Mouse (Mus musculus) heart, postnatal 14 days (tissue): ENCODE data around the gene Wipf1. TPM values are rescaled to one million over a fixed set of nuclear protein-coding genes. Genes with fewer than 3 reads are reported as not detected.
"Not testable (repeated sequence)": the region's sequence is repeated elsewhere in the genome, so short reads cannot be mapped to it uniquely, and the experiment has no call there.

ENCODE experiments used
- DNase-seq, 2 experiments: peaks; one replicate each; pipeline ENCODE4 v3.0.0; 2021 to 2022
- intact Hi-C: fragments of 180-260 bp; cut with DNase I; formaldehyde crosslinking; loops from one replicate; pipeline ENCODE4 v1.15.1; 2025
- long read RNA-seq, 2 experiments: library from polyadenylated mRNA; stranded (forward); transcript quantifications; one replicate each; pipeline ENCODE4 v2.0.0; 2021
- total RNA-seq, 2 experiments: library from RNA; stranded (reverse); gene quantifications; 2 replicates each; pipeline ENCODE4 v1.2.3; 2021

Wipf1 gene
- total RNA-seq: 10 to 100 TPM; 18.8 to 19.4 TPM
- long read RNA-seq, experiment 1, full-length matches to known transcripts: 6 of 11 reads
- long read RNA-seq, experiment 1, partial matches to known transcripts: 4 of 11 reads
- long read RNA-seq, experiment 1, other reads (novel, unspliced or antisense): 1 of 11 reads
- long read RNA-seq, experiment 2, full-length matches to known transcripts: 10 of 16 reads
- long read RNA-seq, experiment 2, partial matches to known transcripts: 5 of 16 reads
- long read RNA-seq, experiment 2, other reads (novel, unspliced or antisense): 1 of 16 reads

DNA sequence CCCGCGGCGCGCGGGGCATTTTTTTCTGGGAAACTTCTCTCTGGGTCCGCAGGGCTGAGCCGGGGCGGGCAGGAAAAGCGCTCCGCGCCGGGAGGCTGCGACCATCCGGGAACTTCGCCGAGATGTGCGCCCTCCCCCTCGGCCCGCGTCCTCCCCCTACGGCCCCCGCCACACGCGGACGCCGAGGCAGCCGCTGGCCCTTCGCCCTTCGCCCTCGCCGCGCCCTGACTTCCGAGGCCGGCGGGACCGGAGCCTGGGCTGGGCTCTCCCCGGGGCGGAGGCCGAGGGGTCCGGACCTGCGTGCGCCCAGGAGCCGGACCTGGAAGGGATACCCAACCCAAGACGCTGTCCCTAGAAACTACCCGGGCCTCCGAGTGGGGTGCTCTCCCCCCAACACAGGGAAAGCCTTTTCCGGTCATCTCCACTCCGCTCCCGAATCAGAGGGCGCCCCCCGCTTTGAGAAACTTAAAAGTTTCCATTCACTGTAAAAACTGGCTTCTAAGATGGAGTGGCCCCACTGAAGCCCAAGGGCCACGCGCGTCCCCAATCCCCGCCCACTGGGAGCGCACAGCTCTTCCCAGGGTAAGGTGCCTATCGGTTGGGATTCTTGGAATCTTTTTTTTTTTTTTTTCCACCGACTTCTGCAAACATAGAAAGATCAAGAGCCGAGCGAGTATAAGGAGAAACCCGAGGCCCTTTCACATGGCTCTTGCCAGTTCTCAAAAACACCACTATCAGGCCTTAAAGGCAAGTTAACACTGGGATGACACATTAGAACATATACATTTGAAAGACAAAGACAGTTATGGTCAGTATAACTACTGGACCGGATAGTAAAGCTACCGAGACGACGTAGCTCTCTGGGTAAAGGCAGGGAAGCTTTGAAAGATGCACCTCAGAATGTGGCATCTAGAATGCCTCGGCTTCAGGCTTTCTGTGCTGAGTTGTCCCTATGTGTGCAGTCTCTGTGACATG lies at the start of gene Wipf1:
Wipf1 (minus strand) TSS at position 379 of the 975 bp plus-strand sequence.
- DNase-seq: peak; percentile 91
- intact Hi-C loops: loop anchor here (2.0 to 5.0 kb wide), 3 partner anchors 35 to 87 kb away; no protein-coding TSS in a partner anchor

DNA sequence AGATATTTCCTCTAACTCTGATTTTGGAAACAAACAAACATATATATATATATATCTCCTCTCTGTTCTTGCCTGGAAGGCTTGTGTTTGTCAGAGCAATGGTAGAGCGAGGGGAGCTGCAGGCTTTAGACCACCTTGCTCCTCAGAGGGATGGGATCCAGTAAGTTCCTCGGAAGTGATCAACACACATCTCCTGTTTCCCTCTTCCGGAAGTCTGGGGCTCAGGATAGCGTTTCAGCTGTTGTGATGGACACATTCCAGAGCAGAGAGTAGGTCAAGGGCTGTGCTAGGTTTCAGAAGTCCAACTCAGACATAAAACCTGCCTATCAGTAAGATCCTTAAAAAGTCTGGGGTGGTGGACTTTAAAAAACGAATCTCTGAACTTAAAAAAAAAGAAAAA lies 49.6 kb upstream of the Wipf1 start:
- intact Hi-C loops: loop anchor here (10.0 kb wide), 1 partner anchor 416 kb away; no protein-coding TSS in a partner anchor
- DNase-seq: no peak

DNA sequence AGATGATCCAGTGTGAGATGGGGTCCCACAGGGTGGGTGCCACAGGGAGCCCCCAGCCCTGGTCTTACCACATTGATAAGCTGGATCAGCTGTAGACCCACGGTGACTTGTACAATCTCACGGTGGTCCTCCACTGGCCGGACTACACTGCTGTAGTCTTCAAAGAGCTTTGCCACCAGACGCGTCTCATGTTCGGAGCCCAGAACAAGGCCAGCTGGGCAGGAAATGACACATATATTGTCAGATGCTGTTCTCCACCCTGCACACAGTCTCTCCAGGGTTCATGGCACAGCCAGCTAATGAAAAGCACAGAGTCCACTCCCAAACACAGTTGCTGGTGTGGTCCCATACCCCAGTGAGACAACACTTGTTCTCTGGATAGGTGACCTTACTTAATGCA lies 44.9 kb upstream of the Wipf1 start:
- DNase-seq: no peak
- intact Hi-C loops: loop anchor here (5.0 to 10.0 kb wide), 2 partner anchors 420 to 1088 kb away; no protein-coding TSS in a partner anchor

DNA sequence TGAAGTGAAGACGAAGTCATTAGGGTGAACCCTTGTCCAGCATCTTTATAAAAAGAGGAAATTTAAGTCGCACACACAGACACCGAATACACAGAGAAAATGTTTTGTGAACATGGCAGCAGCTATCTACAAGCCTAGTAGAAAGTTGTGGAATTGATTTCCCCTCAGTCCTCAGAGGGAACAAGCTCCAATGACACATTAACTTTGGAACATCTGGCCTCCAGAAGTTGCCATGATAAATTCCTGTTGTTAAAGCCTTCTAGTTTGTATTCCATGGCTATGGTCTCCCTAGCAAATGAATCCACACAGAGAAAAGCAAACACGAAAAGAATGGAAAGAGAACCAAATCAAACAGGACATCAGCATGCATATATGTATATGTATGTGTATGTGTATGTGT lies 44.0 kb upstream of the Wipf1 start:
- DNase-seq: no peak
- intact Hi-C loops: loop anchor here (5.0 to 10.0 kb wide), 2 partner anchors 421 to 1089 kb away; no protein-coding TSS in a partner anchor

DNA sequence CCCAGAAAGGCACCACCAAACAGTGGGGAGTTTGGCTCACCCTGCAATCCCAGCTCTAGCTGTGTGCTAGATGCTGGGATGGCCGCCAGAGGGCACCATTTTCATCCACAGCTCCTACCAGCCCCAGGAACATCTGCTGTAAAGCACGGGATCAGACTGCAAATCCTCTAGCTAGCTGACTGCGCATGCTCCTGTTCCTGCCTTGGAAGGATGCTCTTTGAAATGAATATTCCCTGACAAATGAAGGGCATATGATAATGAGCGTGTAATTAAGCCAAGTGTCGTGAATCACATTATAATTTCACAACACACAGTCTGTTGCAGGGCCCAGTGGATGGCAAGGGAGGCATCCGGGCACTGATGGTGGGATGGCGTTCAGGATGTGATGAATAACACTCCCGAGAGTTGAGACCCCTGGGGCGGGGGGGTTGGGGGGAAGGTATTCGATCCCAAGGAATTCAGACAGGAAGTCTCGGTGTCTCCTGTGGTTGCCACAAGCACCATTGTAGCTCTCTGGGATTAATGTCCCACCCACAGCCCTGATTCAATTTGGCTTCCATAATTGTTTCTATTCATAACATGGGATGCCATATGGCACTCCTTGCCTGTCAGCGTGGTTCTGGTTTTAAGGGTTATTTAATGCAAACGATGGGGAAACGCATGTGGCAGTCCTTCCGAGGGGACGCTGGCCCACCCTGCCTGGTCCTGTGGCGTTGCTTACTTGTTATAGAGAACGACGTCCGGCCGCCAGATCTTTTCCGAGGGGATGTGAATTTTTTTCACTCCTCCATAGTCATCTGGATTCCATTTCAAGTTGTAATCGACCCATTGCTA lies 43.2 kb upstream of the Wipf1 start:
- intact Hi-C loops: loop anchor here (5.0 to 10.0 kb wide), 2 partner anchors 422 to 1090 kb away; no protein-coding TSS in a partner anchor
- peak; percentile 77 to 79 for DNase-seq

DNA sequence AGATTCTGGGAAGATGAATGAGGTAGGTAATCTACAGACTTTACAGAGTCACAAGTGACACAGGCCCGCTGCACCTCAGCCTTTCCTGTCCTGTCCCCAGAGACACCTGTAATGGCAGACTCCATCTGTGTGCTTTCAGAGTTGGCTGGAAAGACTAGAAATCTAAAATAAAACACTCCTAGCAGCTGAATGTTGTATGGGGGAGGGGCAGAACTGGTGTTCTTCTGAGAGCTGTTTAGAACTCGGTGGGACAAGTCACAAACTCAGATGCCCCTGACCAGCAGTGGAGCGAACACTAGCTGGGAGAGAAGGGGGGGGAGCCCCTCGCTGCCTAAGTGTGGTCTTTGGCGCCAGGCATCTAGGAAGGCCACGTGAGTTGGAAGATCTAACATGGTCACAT lies 42.4 kb upstream of the Wipf1 start:
- no peak for DNase-seq
- intact Hi-C loops: loop anchor here (5.0 to 10.0 kb wide), 2 partner anchors 423 to 1090 kb away; no protein-coding TSS in a partner anchor

DNA sequence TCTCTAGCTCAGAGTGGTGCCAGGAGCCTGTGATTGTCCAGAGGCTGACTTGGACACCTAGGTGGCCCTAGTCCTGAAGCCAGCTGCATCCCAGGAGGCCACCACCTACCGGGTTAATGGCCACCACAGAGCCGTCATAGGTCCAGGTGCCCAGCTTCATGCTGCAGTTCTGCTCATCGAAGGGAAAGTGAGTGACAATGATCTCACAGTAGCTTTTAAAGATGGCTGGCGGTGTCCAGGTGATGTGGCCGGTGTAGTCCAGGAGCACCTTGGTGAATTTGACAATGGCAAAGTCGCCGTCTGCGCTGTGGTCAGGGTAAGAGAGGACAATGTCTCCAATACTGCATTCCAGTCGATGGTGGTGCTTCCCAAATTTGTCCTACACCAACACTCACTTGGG lies 41.8 kb upstream of the Wipf1 start:
- no peak for DNase-seq
- intact Hi-C loops: loop anchor here (5.0 to 10.0 kb wide), 2 partner anchors 423 to 1091 kb away; no protein-coding TSS in a partner anchor

DNA sequence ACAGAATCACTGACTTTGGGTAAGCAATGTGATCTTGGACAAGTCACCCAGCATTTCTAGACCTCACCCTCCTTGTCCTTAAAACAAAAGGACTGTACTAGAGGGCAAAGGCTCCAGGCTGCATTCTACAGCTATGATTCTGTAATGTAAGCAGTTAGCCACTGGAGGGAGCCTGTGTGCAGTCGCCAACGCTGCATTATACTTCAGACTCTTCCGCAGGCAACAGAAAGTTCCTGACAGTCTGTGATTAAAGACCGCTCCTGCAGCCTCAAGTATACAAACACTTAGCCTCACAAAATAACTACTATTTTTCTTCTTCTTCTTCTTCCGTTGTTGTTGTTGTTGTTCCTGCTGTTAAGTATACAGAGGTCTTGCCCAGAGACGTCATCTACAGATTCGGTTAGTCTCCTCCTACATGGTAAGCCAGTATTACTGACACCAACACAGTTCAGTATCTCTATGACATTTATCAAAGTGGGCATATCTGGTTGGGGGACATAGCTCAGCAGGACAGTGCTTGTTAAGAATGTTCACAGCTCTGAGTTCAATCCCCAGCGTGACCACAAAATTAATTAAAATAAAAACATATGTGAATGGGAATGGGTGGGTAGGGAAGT lies 37.6 kb upstream of the Wipf1 start:
- intact Hi-C loops: no loop called here
- DNase-seq: peak; percentile 60 to 75

DNA sequence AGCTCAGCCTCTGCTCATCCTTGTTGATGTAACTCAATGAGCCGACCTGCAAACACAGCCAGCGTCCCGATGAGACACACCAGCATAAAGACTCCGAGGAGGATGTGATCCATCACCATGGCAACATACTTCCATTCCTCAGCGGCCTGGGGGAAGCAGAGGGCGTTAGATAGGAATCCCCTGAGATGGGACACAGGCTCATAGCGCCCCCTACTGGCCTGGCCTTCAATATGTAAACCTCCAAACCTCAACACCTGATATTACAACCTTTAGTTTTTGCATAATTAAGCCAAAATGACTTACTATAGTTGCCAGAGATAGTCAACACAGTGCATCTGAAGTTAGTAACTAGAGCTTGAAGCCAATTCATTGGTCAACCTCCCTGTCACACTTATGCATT lies 36.6 kb upstream of the Wipf1 start:
- intact Hi-C loops: no loop called here
- DNase-seq: peak in 1 of 2 experiments; percentile 29

DNA sequence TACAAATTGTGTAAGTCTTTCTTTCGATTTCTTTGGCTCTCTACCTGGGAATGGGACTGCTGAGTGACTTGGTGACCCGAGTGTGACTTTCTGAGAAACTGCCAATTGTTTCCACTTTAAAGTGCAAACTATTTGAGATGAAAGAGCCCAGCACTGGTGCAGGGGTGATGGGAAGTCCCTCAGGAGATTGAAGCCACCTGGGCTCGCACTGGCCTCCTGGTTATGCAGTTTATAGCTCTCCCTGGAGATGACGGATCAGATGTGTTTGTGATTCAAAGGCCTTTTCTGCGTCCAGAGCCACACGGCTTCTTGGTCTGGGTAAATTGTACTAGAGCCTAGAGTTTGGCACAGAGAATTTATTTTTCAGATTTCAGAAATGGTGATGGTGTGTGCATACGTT lies 34.2 kb upstream of the Wipf1 start:
- no peak for DNase-seq
- intact Hi-C loops: no loop called here

DNA sequence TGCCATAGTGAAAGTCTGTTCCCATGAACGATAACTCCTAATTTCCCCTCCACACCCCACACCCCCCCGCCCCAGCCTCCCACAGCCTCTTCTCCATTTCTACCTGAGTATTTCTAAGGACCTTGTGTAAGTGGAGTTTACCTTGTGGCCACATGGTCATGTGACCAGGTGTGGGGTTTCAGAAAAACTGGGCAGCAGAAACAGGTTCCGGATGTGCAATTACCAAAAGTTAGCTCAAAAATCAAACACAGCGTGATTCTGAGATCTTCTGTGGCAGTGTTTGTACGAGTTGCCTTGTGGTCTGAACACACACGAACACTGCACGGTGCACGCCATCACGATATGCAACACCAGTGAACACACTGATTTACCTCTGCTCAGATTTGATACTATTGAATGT lies 33.1 kb upstream of the Wipf1 start:
- intact Hi-C loops: no loop called here
- no peak for DNase-seq

DNA sequence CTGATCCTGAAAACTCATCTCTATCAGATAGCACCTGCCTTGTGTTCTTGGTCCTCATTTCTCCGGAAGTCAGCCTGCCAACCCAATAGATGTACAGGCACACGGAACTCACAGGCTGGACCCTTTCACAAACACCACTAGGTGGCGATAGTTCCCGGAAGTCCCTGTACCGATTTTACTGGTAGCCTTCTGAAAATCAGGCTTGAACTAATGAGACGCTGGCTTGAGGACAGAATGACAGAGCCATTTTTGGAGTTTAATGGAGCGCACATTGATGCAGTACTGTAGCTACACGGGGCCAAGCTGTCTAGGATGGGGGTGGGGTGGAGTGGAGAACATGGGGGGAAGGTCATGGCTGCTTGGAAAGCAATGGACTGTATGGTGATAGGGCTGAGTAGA lies 32.1 kb upstream of the Wipf1 start:
- peak in 1 of 2 experiments; percentile 38 for DNase-seq
- intact Hi-C loops: no loop called here

DNA sequence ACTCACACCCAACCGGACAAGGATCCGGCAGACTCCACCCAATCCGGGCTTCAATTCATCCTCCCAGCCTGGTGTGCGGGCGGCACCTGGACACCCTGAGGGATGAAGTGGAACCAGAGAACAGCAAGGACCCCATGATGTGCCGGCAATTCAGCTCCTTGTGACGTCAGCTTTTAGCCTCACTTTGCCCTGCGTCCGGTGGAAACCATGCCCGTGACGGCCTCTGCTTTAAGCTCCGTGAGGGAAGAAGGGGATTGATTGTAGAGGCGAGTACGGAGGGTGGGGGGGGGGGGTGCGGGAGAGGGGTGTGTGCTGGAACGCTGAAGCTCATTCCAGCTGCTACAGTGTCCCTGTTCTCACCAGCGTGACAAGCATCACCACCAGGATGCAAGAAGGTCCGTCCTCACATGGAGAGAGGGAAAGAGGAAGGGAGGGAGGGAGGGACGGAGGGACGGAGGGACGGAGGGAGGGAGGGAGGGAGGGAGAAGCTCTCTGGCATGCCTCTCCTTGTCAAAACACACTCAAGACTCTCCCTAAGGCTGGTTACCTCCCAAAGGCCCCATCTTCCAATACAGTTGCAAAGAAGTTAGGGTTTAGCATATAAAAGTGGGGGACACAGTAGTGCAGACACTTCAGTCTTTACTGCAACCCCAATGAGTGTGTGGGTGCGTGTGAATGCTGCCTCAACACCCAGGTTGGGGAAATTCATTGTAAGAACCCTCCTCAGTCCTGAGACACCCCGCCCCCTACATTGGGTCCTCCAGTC lies 31.5 kb upstream of the Wipf1 start:
- DNase-seq: no peak
- intact Hi-C loops: no loop called here

DNA sequence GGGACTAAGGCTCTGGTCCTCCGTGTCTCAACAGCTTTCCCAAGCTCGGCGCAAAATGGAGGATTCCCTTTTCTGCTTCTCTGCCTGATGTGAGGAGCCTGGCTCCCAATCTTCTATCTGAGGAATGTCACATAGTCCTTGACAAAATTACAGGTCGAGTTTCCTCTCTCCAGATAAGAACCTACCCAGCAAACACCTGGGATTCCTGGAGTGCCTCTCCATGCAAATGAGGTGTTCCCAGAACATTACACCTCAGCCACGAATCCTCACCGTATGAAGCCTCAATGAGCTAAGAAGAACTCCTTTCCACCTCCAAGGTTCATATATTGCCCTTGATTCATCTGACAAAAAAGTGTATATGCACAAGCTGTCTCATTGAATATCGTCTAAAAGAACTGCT lies 30.9 kb upstream of the Wipf1 start:
- DNase-seq: no peak
- intact Hi-C loops: no loop called here

DNA sequence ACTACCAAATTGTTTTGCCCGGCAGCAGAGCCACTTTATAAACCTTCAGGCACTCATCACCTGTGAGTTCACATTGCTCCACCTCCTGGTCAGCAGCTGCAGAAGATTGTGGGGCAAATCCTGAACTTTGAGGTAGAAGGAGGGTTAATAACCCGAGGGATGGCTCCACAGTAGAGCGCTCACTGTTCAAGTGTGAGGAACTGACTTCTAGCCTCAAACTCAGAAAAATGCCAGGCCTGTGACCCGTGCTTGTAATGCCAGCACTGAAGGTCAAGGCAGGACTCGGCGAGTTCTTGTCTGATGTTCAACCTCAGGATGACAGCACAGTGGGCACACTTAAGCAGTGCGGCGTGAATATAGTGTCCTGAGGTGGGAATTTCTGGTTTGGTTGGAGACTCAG lies 28.4 kb upstream of the Wipf1 start:
- no peak for DNase-seq
- intact Hi-C loops: no loop called here

DNA sequence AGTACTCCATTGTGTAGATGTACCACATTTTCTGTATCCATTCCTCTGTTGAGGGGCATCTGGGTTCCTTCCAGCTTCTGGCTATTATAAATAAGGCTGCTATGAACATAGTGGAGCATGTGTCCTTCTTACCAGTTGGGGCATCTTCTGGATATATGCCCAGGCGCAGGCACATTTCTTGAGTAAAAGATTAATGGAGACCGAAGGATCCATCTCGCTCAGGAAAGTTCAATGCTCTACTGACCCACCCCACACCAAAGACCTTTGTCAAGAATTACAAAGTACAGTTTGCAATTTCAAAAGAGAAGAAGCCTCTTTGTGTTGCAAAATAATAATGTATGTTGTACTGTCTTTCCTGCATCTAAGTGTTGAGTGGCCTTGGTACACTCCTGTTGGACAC lies 27.5 kb upstream of the Wipf1 start:
- DNase-seq: not testable (repeated sequence)

DNA sequence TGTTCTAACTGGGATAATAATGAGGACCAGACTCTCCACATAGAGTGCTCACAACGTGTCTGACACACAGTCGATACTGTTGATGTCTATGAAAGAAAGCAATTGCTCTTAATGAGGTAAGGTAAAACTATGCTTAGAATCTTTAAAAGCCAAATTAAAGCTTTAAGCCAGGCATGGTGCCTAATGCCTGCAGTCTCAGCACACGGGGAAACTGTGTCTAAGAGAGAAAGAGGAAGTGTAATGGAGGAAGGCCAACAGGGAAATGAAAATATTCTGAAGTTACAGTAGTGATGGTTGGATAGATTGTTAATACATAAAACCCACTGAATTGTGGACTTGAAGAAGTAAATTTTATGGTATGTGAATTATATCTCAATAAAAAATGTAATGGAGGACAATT lies 24.9 kb upstream of the Wipf1 start:
- no peak for DNase-seq
- intact Hi-C loops: no loop called here

More for the DNA sequence above, 27.5 kb upstream of the Wipf1 start:
- intact Hi-C loops: not testable (repeated sequence)

DNA sequence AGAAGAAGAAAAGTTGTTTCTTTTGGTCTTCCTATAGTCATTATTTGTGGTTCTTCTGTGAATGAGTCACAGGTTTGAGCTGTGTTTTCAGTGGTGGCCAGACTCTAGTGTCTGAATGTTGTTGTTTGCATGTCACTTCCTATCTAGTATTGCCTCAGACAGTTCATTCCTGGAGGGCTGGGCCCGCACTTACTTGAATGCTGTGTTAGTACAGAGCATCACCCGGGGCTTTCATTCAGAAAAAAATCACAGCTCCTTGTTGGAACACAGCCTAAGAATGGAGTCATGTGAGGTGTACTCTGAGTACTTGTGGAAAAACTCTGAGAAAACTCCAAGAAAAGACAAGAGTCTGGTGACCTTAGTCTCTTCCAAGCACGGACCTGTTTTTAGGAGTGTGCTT lies 23.4 kb upstream of the Wipf1 start:
- intact Hi-C loops: no loop called here
- DNase-seq: no peak

DNA sequence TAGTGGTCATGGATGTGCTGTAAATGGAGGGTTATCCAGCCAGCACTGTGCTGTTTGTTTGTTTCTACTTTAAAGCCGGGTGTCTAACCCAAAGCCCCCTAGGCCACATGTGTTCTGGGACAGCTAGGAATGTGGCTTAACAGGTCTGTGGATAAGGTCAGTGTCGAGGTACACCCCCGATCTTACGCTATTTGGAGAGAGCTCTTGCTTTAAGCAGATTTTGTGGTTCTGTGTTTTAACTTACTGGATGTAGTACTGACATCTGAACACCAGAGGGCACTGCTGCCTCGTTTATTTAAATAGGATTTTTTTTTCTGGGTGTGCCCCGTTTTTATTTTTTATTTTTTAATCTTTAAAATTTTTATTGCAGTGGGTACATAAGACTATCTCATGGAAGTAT lies 21.2 kb upstream of the Wipf1 start:
- intact Hi-C loops: no loop called here

More for the DNA sequence above, 21.2 kb upstream of the Wipf1 start:
- peak in 1 of 2 experiments; percentile 53 for DNase-seq
